Mouse (Mus musculus) heart, embryonic 12.5 days (tissue): ENCODE data around the gene Akap11. TPM values are rescaled to one million over a fixed set of nuclear protein-coding genes. Genes with fewer than 3 reads are reported as not detected.

Experiments used
- ATAC-seq: fragments of 200-750 bp; cut with Nextera tagmentation; 2 replicates; pipeline ENCODE4 v1.8.0; 2017; ENCODE audit warnings: moderate TSS enrichment, moderate library complexity; ENCODE audit not compliant: insufficient number of reproducible peaks, low FRiP score
- H3K27ac ChIP-seq: fragments of 300-500 bp; sonication (generic); 2 replicates; pipeline ENCODE4 v1.5.1; 2016; ENCODE audit warnings: mild to moderate bottlenecking, moderate library complexity; ENCODE audit not compliant: poor library complexity, severe bottlenecking
- H3K27me3 ChIP-seq: fragments of 300-500 bp; sonication (generic); replicated peaks from 2 replicates; pipeline ENCODE4 v1.6.1; 2016; ENCODE audit warnings: mild to moderate bottlenecking, moderate library complexity
- H3K36me3 ChIP-seq: fragments of 300-500 bp; sonication (generic); 2 replicates; pipeline ENCODE4 v1.6.1; 2016; ENCODE audit warnings: mild to moderate bottlenecking, moderate library complexity
- H3K4me1 ChIP-seq: fragments of 300-500 bp; sonication (generic); replicated peaks from 2 replicates; pipeline ENCODE4 v1.6.1; 2016; ENCODE audit warnings: mild to moderate bottlenecking
- H3K4me2 ChIP-seq: fragments of 300-500 bp; sonication (generic); 2 replicates; pipeline ENCODE4 v1.6.1; 2016; ENCODE audit warnings: mild to moderate bottlenecking, moderate library complexity
- H3K4me3 ChIP-seq: fragments of 300-500 bp; sonication (generic); 2 replicates; pipeline ENCODE4 v1.5.1; 2016; ENCODE audit warnings: mild to moderate bottlenecking
- H3K9ac ChIP-seq: fragments of 300-500 bp; sonication (generic); 2 replicates; pipeline ENCODE4 v1.6.1; 2016; ENCODE audit warnings: mild to moderate bottlenecking, moderate library complexity
- H3K9me3 ChIP-seq: fragments of 300-500 bp; sonication (generic); replicated peaks from 2 replicates; pipeline ENCODE4 v1.6.1; 2016; ENCODE audit warnings: mild to moderate bottlenecking, moderate library complexity
- WGBS: fragments of 180-500 bp; shearing (Covaris S2); methylation state at CpG from one replicate; pipeline ENCODE4 v1.1.7; 2016; 5-methylcytosine and 5-hydroxymethylcytosine counted together
- polyA plus RNA-seq: library from polyadenylated mRNA; unstranded; fragments of >200 nt; fragmentation: Nextera tagmentation; extraction: Ambion mirVana; gene quantifications from 2 replicates; pipeline ENCODE4 v1.2.1, GENCODE M21; 2016

Akap11 gene
- polyA plus RNA-seq, 1 experiment from 2014 or later, result 20.0 TPM

DNA sequence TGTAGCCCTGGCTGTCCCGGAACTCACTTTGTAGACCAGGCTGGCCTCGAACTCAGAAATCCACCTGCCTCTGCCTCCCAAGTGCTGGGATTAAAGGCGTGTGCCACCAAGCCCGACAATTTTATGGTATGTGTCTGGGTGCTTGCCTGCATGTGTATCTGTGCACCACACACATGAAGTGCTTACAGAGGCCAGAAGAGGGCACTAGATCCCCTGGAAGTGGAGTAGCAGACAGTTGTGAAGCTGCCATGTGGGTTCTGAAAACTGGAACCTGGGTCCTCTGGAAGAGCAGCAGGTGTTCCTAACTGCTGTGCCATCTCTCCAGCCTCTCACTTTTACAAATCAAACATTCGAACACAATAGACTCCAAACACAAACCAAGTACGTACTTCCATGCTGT is 17.1 kb upstream of the Akap11 start:
- Histone ChIP-seq H3K4me3 (no peak overlapping the region), H3K27ac (no peak overlapping the region), H3K9ac (no peak overlapping the region), H3K9me3 (0 out of 2 replicates have a peak, but pooled peaks cover 4% of the 10 kb centered on the region), H3K27me3 (no peaks in the 10 kb centered on the region), H3K4me2 (no peak overlapping the region), H3K4me1 (peaks cover 9% of the 10 kb centered on the region), H3K36me3 (peaks cover 4% of the 10 kb centered on the region)
- 94% methylated on average over 6 of the region's 6 CpGs for WGBS
- ATAC-seq, result no peak

- no peak overlapping the region for H3K4me3 ChIP-seq
- H3K9ac ChIP-seq, result no peak overlapping the region
- H3K4me1 ChIP-seq, result peaks cover 19% of the 10 kb centered on the region
- H3K36me3 ChIP-seq, result no peaks in the 10 kb centered on the region
- peak overlapping the region; percentile 84 for H3K27ac ChIP-seq
- no peaks in the 10 kb centered on the region for H3K27me3 ChIP-seq
- WGBS, result 27% methylated on average over 6 of the region's 6 CpGs
- H3K4me2 ChIP-seq, result peak overlapping the region; percentile 52
- H3K9me3 ChIP-seq, result 0 out of 2 replicates have a peak, but pooled peaks cover 4% of the 10 kb centered on the region
- peak; percentile 79; the same call in 1 of the 2 replicates for ATAC-seq
Observed at GRCm38 (mm10) chr14:78548807-78549206, 12.2 kb upstream of the Akap11 start.

- 73% methylated on average over 3 of the region's 3 CpGs for WGBS
- Histone ChIP-seq H3K9ac (no peak overlapping the region), H3K27me3 (no peaks in the 10 kb centered on the region), H3K4me3 (no peak overlapping the region), H3K27ac (no peak overlapping the region), H3K4me2 (no peak overlapping the region), H3K36me3 (no peaks in the 10 kb centered on the region), H3K4me1 (0 out of 2 replicates have a peak, but pooled peaks cover 4% of the 10 kb centered on the region), H3K9me3 (no peaks in the 10 kb centered on the region)
- no peak for ATAC-seq
Observed at GRCm38 (mm10) chr14:78541319-78541718, 4.7 kb upstream of the Akap11 start.

DNA sequence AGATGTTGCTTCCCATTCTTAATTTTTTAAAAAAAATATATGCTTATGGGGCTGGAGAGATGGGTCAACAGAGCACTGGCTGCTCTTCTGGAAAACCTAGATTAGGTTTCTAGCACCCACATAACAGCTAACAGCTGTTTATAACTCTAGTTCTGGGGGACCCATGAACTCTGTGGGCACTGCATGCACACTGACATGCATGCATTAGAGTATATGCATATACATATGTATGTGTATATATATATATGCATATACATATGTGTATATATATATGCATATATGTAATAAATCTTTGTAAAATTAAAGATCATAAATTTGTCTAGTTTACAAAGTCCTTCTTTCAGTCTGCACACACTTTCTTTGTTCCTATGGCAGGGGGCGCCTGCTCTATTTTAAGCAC is 3.2 kb upstream of the Akap11 start:
- Histone ChIP-seq H3K36me3 (no peaks in the 10 kb centered on the region), H3K4me2 (no peak overlapping the region), H3K27ac (no peak overlapping the region), H3K27me3 (no peaks in the 10 kb centered on the region), H3K4me3 (no peak overlapping the region), H3K9me3 (no peaks in the 10 kb centered on the region), H3K4me1 (peaks cover 11% of the 10 kb centered on the region), H3K9ac (no peak overlapping the region)
- ATAC-seq, result no peak
- 95% methylated on average over 1 of the region's 1 CpGs for WGBS

GRCm38 (mm10) chr14:78538572-78539320 is 2.1 kb upstream of the Akap11 start:
- no peak overlapping the region for H3K4me2 ChIP-seq
- WGBS, result 28% methylated on average over 5 of the region's 5 CpGs
- no peak for ATAC-seq
- H3K9me3 ChIP-seq, result no peaks in the 10 kb centered on the region
- H3K27ac ChIP-seq, result peak overlapping the region; percentile 64; the same call in 1 of the 2 replicates
- H3K36me3 ChIP-seq, result no peaks in the 10 kb centered on the region
- H3K27me3 ChIP-seq, result no peaks in the 10 kb centered on the region
- H3K4me3 ChIP-seq, result no peak overlapping the region
- H3K4me1 ChIP-seq, result peaks cover 17% of the 10 kb centered on the region
- no peak overlapping the region for H3K9ac ChIP-seq

DNA sequence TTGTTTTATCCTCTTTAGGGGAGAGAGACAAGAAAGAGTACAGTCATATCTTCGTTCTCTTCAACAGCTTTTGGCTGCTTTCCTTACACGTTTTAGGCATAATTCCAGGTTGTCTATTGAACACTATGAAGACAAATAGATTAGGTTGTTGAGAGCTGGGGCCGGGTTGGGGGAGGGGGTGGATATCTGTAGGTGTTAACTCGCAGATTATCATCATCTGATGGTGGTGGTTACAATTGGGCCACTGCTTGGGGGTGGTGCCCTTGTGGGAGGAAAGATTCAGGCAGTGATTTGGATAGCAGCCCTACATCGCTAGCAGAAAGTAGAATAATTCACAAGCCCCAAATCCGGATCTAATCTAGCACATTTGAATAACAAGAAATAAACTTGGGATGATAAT is 943 bp upstream of the Akap11 start:
- H3K36me3 ChIP-seq, result no peaks in the 10 kb centered on the region
- H3K9ac ChIP-seq, result no peak overlapping the region
- H3K4me2 ChIP-seq, result peak overlapping the region; percentile 68; the same call in 1 of the 2 replicates
- H3K9me3 ChIP-seq, result no peaks in the 10 kb centered on the region
- H3K27me3 ChIP-seq, result no peaks in the 10 kb centered on the region
- peaks cover 19% of the 10 kb centered on the region for H3K4me1 ChIP-seq
- 54% methylated on average over 6 of the region's 6 CpGs for WGBS
- H3K4me3 ChIP-seq, result no peak overlapping the region
- H3K27ac ChIP-seq, result 0 out of 2 replicates have a peak overlapping the region, but pooled peaks have one; percentile 85
- no peak for ATAC-seq

- ATAC-seq, result no peak
- Histone ChIP-seq H3K36me3 (no peaks in the 10 kb centered on the region), H3K4me3 (peak overlapping the region; percentile 92), H3K27ac (no peak overlapping the region), H3K4me2 (peak overlapping the region; percentile 68), H3K27me3 (no peaks in the 10 kb centered on the region), H3K9me3 (no peaks in the 10 kb centered on the region), H3K4me1 (peaks cover 33% of the 10 kb centered on the region), H3K9ac (peak overlapping the region; percentile 99)
- WGBS, result 50% methylated on average over 2 of the region's 2 CpGs
Observed at GRCm38 (mm10) chr14:78535366-78535765, 1.2 kb downstream of the Akap11 start.

- Histone ChIP-seq H3K4me3 (no peak overlapping the region), H3K9me3 (no peaks in the 10 kb centered on the region), H3K27ac (no peak overlapping the region), H3K27me3 (no peaks in the 10 kb centered on the region), H3K9ac (no peak overlapping the region), H3K4me1 (peaks cover 39% of the 10 kb centered on the region), H3K4me2 (no peak overlapping the region), H3K36me3 (no peaks in the 10 kb centered on the region)
- ATAC-seq, result no peak
- WGBS, result 95% methylated on average over 5 of the region's 5 CpGs
Observed at GRCm38 (mm10) chr14:78534651-78535050, 2.0 kb downstream of the Akap11 start.

GRCm38 (mm10) chr14:78533701-78534100 is 2.9 kb downstream of the Akap11 start:
- H3K9me3 ChIP-seq, result no peaks in the 10 kb centered on the region
- WGBS, result 92% methylated on average over 3 of the region's 3 CpGs
- no peak overlapping the region for H3K27ac ChIP-seq
- H3K36me3 ChIP-seq, result no peaks in the 10 kb centered on the region
- no peak overlapping the region for H3K9ac ChIP-seq
- no peak for ATAC-seq
- H3K4me2 ChIP-seq, result no peak overlapping the region
- peaks cover 48% of the 10 kb centered on the region for H3K4me1 ChIP-seq
- H3K4me3 ChIP-seq, result no peak overlapping the region
- no peaks in the 10 kb centered on the region for H3K27me3 ChIP-seq

DNA sequence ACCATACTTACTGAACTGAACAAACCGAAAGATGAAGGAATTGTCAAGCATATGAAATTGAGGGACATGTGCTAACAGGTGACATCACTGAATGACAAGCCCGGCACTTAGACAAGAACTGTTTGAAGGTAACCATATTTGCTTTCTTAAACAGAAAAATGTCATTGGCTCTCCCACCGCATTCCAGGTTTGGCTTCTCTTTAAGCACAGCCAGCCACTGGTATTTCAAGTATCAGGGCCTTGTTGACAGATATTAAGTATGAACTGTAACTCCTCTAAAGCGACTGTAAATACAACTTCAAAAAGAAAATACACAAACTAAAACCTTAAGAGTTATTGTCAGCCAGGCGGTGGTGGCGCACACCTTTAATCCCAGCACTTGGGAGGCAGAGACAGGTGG is 4.3 kb downstream of the Akap11 start:
- ATAC-seq, result no peak
- Histone ChIP-seq H3K9me3 (no peaks in the 10 kb centered on the region), H3K9ac (no peak overlapping the region), H3K36me3 (no peaks in the 10 kb centered on the region), H3K27ac (peak overlapping the region; percentile 70), H3K27me3 (no peaks in the 10 kb centered on the region), H3K4me2 (no peak overlapping the region), H3K4me1 (peaks cover 48% of the 10 kb centered on the region), H3K4me3 (no peak overlapping the region)
- 49% methylated on average over 6 of the region's 6 CpGs for WGBS

DNA sequence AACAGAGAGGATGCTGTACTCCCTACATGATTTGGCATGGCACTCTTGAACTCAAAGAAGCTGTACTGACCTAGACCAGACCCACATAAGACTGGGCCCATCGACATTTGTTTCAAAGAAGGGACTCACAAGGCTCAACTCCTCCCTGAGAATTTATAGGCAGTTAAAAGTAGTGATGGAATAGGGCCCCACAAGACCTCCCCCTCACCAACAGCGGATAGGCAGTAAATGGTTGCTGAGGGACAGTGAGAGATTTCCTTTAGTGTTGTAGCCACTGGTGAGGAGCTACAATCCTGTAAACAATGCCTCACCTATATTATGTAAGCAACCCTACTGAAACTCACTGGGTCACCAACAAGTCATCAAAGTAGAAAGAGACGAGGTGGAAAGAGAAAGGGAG is 6.4 kb downstream of the Akap11 start:
- Histone ChIP-seq H3K27ac (no peak overlapping the region), H3K4me1 (peaks cover 56% of the 10 kb centered on the region), H3K9me3 (no peaks in the 10 kb centered on the region), H3K36me3 (peaks cover 4% of the 10 kb centered on the region; the same call in 1 of the 2 replicates), H3K4me3 (no peak overlapping the region), H3K9ac (no peak overlapping the region), H3K4me2 (no peak overlapping the region), H3K27me3 (no peaks in the 10 kb centered on the region)
- WGBS, result 86% methylated on average over 3 of the region's 3 CpGs
- ATAC-seq, result no peak
